Mouse (Mus musculus) MEL (cell line): ENCODE measurements around the gene Cdk5. TPM values are rescaled to one million over a fixed set of nuclear protein-coding genes. Genes with fewer than 3 reads are reported as not detected.

Source experiments
- DNase-seq: peaks from one replicate; pipeline ENCODE4 v3.0.0; 2011; ENCODE audit warnings: low read depth, low spot score
- H3K27ac ChIP-seq: 2 replicates; pipeline ENCODE4 v1.5.1; 2012; ENCODE audit warnings: low read depth, mild to moderate bottlenecking, control low read depth, low read length, moderate library complexity; ENCODE audit not compliant: control insufficient read depth
- H3K27me3 ChIP-seq, 2 experiments: fragments of 150-350 bp in 1 of 2; sonication (generic) in 1 of 2; 2 replicates each; pipeline ENCODE4 v1.6.1; 2012; ENCODE audit warnings: low read length in 2 of 2, mild to moderate bottlenecking in 2 of 2, improper control_type of control experiment in 1 of 2, moderate library complexity in 1 of 2; ENCODE audit not compliant: insufficient read depth in 2 of 2, control insufficient read depth in 1 of 2
- H3K36me3 ChIP-seq, 2 experiments: 2 replicates each; pipeline ENCODE4 v1.6.1; 2012 to 2014; ENCODE audit warnings: low read length in 2 of 2, improper control_type of control experiment in 1 of 2, inconsistent platforms in 1 of 2, mild to moderate bottlenecking in 1 of 2; ENCODE audit not compliant: insufficient read depth in 2 of 2, control insufficient read depth in 1 of 2
- H3K4me1 ChIP-seq, 2 experiments: fragments of 150-350 bp in 1 of 2; sonication (generic) in 1 of 2; 2 replicates each; pipeline ENCODE4 v1.6.1; 2012; ENCODE audit warnings: low read length in 2 of 2, improper control_type of control experiment in 1 of 2, mild to moderate bottlenecking in 1 of 2; ENCODE audit not compliant: insufficient read depth in 2 of 2, control insufficient read depth in 1 of 2
- H3K4me3 ChIP-seq, 2 experiments: fragments of 150-350 bp in 1 of 2; sonication (generic) in 1 of 2; 2 replicates each; pipeline ENCODE4 v1.5.1; 2012; ENCODE audit warnings: low read depth in 2 of 2, low read length in 2 of 2, mild to moderate bottlenecking in 2 of 2, moderate library complexity in 2 of 2, control low read depth in 1 of 2, improper control_type of control experiment in 1 of 2; ENCODE audit not compliant: control insufficient read depth in 1 of 2, insufficient read depth in 1 of 2
- H3K79me2 ChIP-seq: 2 replicates; pipeline ENCODE4 v1.6.1; 2012; ENCODE audit warnings: mild to moderate bottlenecking, low read length, moderate library complexity; ENCODE audit not compliant: control insufficient read depth, poor library complexity, insufficient read depth
- H3K9ac ChIP-seq: 2 replicates; pipeline ENCODE4 v1.6.1; 2012; ENCODE audit warnings: low read depth, mild to moderate bottlenecking, control low read depth, low read length, moderate library complexity; ENCODE audit not compliant: control insufficient read depth, poor library complexity, severe bottlenecking
- H3K9me3 ChIP-seq: fragments of 150-350 bp; sonication (generic); replicated peaks from 2 replicates; pipeline ENCODE4 v1.6.1; 2012; ENCODE audit warnings: mild to moderate bottlenecking, low read length, improper control_type of control experiment, moderate library complexity; ENCODE audit not compliant: insufficient read depth
- CHD1 ChIP-seq: IDR thresholded peaks from 2 replicates; pipeline ENCODE4 v1.6.1; 2012; ENCODE audit warnings: low read depth, mild to moderate bottlenecking, inconsistent platforms, low read length, improper control_type of control experiment
- CTCF ChIP-seq, 3 experiments: IDR thresholded peaks in 2 of 3; conservative IDR thresholded peaks in 1 of 3; 2 replicates each; pipeline ENCODE4 v1.5.1; 2011 to 2012; ENCODE audit warnings: low read length in 3 of 3, low read depth in 2 of 3, mild to moderate bottlenecking in 2 of 3, improper control_type of control experiment in 1 of 3, inconsistent platforms in 1 of 3, mixed read lengths in 1 of 3, moderate library complexity in 1 of 3; ENCODE audit not compliant: control insufficient read depth in 1 of 3, insufficient read depth in 1 of 3, poor library complexity in 1 of 3, severe bottlenecking in 1 of 3
- EP300 ChIP-seq, 2 experiments: IDR thresholded peaks; 2 replicates each; pipeline ENCODE4 v1.6.1; 2011; ENCODE audit warnings: improper control_type of control experiment in 2 of 2, low read length in 2 of 2, low read depth in 1 of 2, mild to moderate bottlenecking in 1 of 2
- GABPA ChIP-seq: IDR thresholded peaks from 2 replicates; pipeline ENCODE4 v1.6.1; 2012; ENCODE audit warnings: low read depth, mild to moderate bottlenecking, inconsistent platforms, low read length, improper control_type of control experiment, moderate library complexity
- GATA1 ChIP-seq: IDR thresholded peaks from 2 replicates; pipeline ENCODE4 v1.6.1; 2011; ENCODE audit warnings: low read depth, low read length, improper control_type of control experiment
- HCFC1 ChIP-seq: IDR thresholded peaks from 2 replicates; pipeline ENCODE4 v1.6.1; 2012; ENCODE audit warnings: low read depth, mild to moderate bottlenecking, inconsistent platforms, low read length, improper control_type of control experiment, moderate library complexity
- JUND ChIP-seq: IDR thresholded peaks from 2 replicates; pipeline ENCODE4 v1.6.1; 2011; ENCODE audit warnings: low read depth, mild to moderate bottlenecking, improper control_type of control experiment, low read length
- MAFK ChIP-seq: IDR thresholded peaks from 2 replicates; pipeline ENCODE4 v1.6.1; 2011; ENCODE audit warnings: low read depth, mild to moderate bottlenecking, low read length, improper control_type of control experiment, borderline replicate concordance
- MAZ ChIP-seq: IDR thresholded peaks from 2 replicates; pipeline ENCODE4 v1.6.1; 2012; ENCODE audit warnings: low read depth, mild to moderate bottlenecking, inconsistent platforms, low read length, improper control_type of control experiment
- MEF2A ChIP-seq: IDR thresholded peaks from 2 replicates; pipeline ENCODE4 v1.6.1; 2014; ENCODE audit warnings: low read depth, mild to moderate bottlenecking, inconsistent platforms, low read length, improper control_type of control experiment; ENCODE audit not compliant: poor library complexity, insufficient replicate concordance, severe bottlenecking; ENCODE audit errors: extremely low read depth
- MYB ChIP-seq: IDR thresholded peaks from 2 replicates; pipeline ENCODE4 v1.6.1; 2011; ENCODE audit warnings: mild to moderate bottlenecking, low read depth, low read length, improper control_type of control experiment
- NRF1 ChIP-seq: IDR thresholded peaks from 2 replicates; pipeline ENCODE4 v1.6.1; 2014; ENCODE audit warnings: low read depth, mild to moderate bottlenecking, inconsistent platforms, low read length, improper control_type of control experiment, moderate library complexity; ENCODE audit not compliant: poor library complexity, insufficient read depth, severe bottlenecking
- POLR2A ChIP-seq, 2 experiments: IDR thresholded peaks; 2 replicates each; pipeline ENCODE4 v1.6.1; 2011 to 2012; ENCODE audit warnings: low read length in 2 of 2, mild to moderate bottlenecking in 2 of 2, control low read depth in 1 of 2, improper control_type of control experiment in 1 of 2, low read depth in 1 of 2, moderate library complexity in 1 of 2; ENCODE audit not compliant: control insufficient read depth in 1 of 2, insufficient read depth in 1 of 2, poor library complexity in 1 of 2
- RCOR1 ChIP-seq: IDR thresholded peaks from 2 replicates; pipeline ENCODE4 v1.6.1; 2012; ENCODE audit warnings: low read depth, mild to moderate bottlenecking, inconsistent platforms, low read length, improper control_type of control experiment
- TCF12 ChIP-seq: IDR thresholded peaks from 2 replicates; pipeline ENCODE4 v1.6.1; 2014; ENCODE audit warnings: low read depth, mild to moderate bottlenecking, inconsistent platforms, low read length, improper control_type of control experiment, moderate library complexity
- ZMIZ1 ChIP-seq: IDR thresholded peaks from 2 replicates; pipeline ENCODE4 v1.6.1; 2012; ENCODE audit warnings: low read depth, mild to moderate bottlenecking, inconsistent platforms, low read length, improper control_type of control experiment, moderate library complexity
- ZNF384 ChIP-seq: IDR thresholded peaks from 2 replicates; pipeline ENCODE4 v1.6.1; 2012; ENCODE audit warnings: low read depth, mild to moderate bottlenecking, inconsistent platforms, low read length, improper control_type of control experiment
- polyA plus RNA-seq, 2 experiments: library from polyadenylated mRNA; stranded (reverse) in 1 of 2; unstranded in 1 of 2; fragments of >175 nt in 1 of 2; fragments of >200 nt in 1 of 2; gene quantifications; 2 replicates each; pipeline versions ENCODE4 v1.2.1 to v1.2.4; 2012; ENCODE audit warnings: low replicate concordance in 2 of 2, low read depth in 1 of 2; ENCODE audit not compliant: insufficient read length in 2 of 2, insufficient read depth in 1 of 2, missing spikeins in 1 of 2
- total RNA-seq: library from RNA; depleted of rRNA; stranded (reverse); fragments of 300-350 nt; gene quantifications from 2 replicates; pipeline ENCODE4 v1.2.3, GENCODE M21; 2012; rRNA removed

The Cdk5 gene
- total and polyA plus RNA-seq, 3 experiments: 24.8 to 82.6 TPM; not detected in 1

DNA sequence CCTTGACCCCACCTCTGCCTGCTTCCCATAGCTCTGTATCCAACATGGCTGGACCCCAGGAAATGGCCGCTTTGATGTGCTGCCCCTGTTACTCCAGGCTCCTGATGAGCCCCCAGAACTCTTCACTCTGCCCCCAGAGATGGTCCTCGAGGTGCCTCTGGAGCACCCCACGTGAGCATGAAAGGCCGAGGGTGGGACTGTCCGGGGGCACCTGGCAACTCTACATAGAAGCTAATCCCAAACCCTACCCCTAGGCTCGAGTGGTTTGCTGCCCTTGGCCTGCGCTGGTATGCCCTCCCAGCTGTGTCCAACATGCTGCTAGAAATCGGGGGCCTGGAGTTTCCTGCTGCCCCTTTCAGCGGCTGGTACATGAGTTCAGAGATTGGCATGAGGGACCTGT, 53.6 kb downstream of the Cdk5 start:
- H3K9me3 ChIP-seq: no peaks in the 10 kb centered on the region
- peaks cover 7 to 14% of the 10 kb centered on the region in 2 experiments for H3K4me1 ChIP-seq
- H3K27me3 ChIP-seq: no peaks in the 10 kb centered on the region
- H3K9ac ChIP-seq: no peak overlapping the region
- H3K27ac ChIP-seq: no peak overlapping the region
- no peak for DNase-seq
- H3K79me2 ChIP-seq: no peaks in the 10 kb centered on the region
- TF ChIP-seq CHD1 (no peak), NRF1 (no peak), ZMIZ1 (no peak), POLR2A (IDR thresholded peaks at IDR 0.05; ENCODE audit: control insufficient read depth in 1 of 2, insufficient read depth in 1 of 2, low read depth in 1 of 2, low read length in 2 of 2, poor library complexity in 1 of 2) (no peak), GATA1 (no peak), EP300 (IDR thresholded peaks at IDR 0.05; ENCODE audit: low read depth in 1 of 2, low read length in 2 of 2) (no peak), MYB (no peak), RCOR1 (no peak), MAZ (no peak), TCF12 (no peak), MAFK (no peak), GABPA (no peak), CTCF (IDR thresholded peaks at IDR 0.05 in 2 of 3, conservative IDR thresholded peaks at IDR 0.05 in 1 of 3; ENCODE audit: control insufficient read depth in 1 of 3, insufficient read depth in 1 of 3, low read depth in 2 of 3, low read length in 3 of 3, poor library complexity in 1 of 3, severe bottlenecking in 1 of 3) (no peak), JUND (no peak), HCFC1 (no peak), ZNF384 (no peak), MEF2A (no peak)
- peaks cover 0 to 8% of the 10 kb centered on the region in 2 experiments; a peak in 2 of 4 replicates for H3K36me3 ChIP-seq
- no peak overlapping the region for H3K4me3 ChIP-seq

Other genes starting within 250 kb of the Cdk5 start
- gene Kcnh2, start 71.9 kb downstream of the Cdk5 start, total RNA-seq: 1.8 and 2.0 TPM in 2 replicates
- 1 to 10 TPM in 1 of 2 experiments, not detected in 1; 6.8 TPM for gene Kcnh2, start 71.9 kb downstream of the Cdk5 start, polyA plus RNA-seq
- gene Nos3, start 58.7 kb downstream of the Cdk5 start, total RNA-seq: 2.0 and 3.9 TPM in 2 replicates
- 1 to 10 TPM in 1 of 2 experiments, not detected in 1; 6.2 TPM for gene Nos3, start 58.7 kb downstream of the Cdk5 start, polyA plus RNA-seq
- gene Atg9b, start 31.4 kb downstream of the Cdk5 start, total RNA-seq: 30.2 and 41.2 TPM in 2 replicates
- 10 to 100 TPM in 1 of 2 experiments, not detected in 1; 41.5 TPM for gene Atg9b, start 31.4 kb downstream of the Cdk5 start, polyA plus RNA-seq
- 72.4 and 76.9 TPM in 2 replicates for gene Abcb8, start 29.9 kb downstream of the Cdk5 start, total RNA-seq
- 100 to 1,000 TPM in 1 of 2 experiments, not detected in 1; 124 TPM for gene Abcb8, start 29.9 kb downstream of the Cdk5 start, polyA plus RNA-seq
- gene Asic3, start 10.1 kb downstream of the Cdk5 start, total RNA-seq: 0.04 TPM in 1 of 2 replicates, not detected in the other
- under 1 TPM in 1 of 2 experiments, not detected in 1; 0.35 TPM for gene Asic3, start 10.1 kb downstream of the Cdk5 start, polyA plus RNA-seq
- 20.1 and 20.9 TPM in 2 replicates for gene Slc4a2, start 307 bp upstream of the Cdk5 start, total RNA-seq
- gene Slc4a2, start 307 bp upstream of the Cdk5 start, polyA plus RNA-seq: 10 to 100 TPM in 1 of 2 experiments, not detected in 1; 56.3 TPM
- 87.6 and 111 TPM in 2 replicates for gene Fastk, start 21.8 kb upstream of the Cdk5 start, total RNA-seq
- gene Fastk, start 21.8 kb upstream of the Cdk5 start, polyA plus RNA-seq: 100 to 1,000 TPM; 228 to 273 TPM
- 16.4 and 17.8 TPM in 2 replicates for gene Tmub1, start 24.3 kb upstream of the Cdk5 start, total RNA-seq
- gene Tmub1, start 24.3 kb upstream of the Cdk5 start, polyA plus RNA-seq: 10 to 100 TPM in 1 of 2 experiments, not detected in 1; 36.0 TPM
- 104 and 116 TPM in 2 replicates for gene Agap3, start 28.6 kb upstream of the Cdk5 start, total RNA-seq
- 100 to 1,000 TPM; 138 to 203 TPM for gene Agap3, start 28.6 kb upstream of the Cdk5 start, polyA plus RNA-seq
- 0.08 and 0.36 TPM in 2 replicates for gene Gbx1, start 103.7 kb upstream of the Cdk5 start, total RNA-seq
- under 1 TPM in 1 of 2 experiments, not detected in 1; 0.49 TPM for gene Gbx1, start 103.7 kb upstream of the Cdk5 start, polyA plus RNA-seq
- gene Asb10, start 117.4 kb upstream of the Cdk5 start, total RNA-seq: 0.12 and 0.13 TPM in 2 replicates
- gene Asb10, start 117.4 kb upstream of the Cdk5 start, polyA plus RNA-seq: under 1 TPM in 1 of 2 experiments, not detected in 1; 0.32 TPM
- not detected in 2 replicates for gene 4931409K22Rik, start 133.3 kb upstream of the Cdk5 start, total RNA-seq
- gene 4931409K22Rik, start 133.3 kb upstream of the Cdk5 start, polyA plus RNA-seq: not detected
- gene Abcf2, start 153.9 kb upstream of the Cdk5 start, total RNA-seq: 228 and 257 TPM in 2 replicates
- 100 to 1,000 TPM in 1 of 2 experiments, not detected in 1; 244 TPM for gene Abcf2, start 153.9 kb upstream of the Cdk5 start, polyA plus RNA-seq
- gene Chpf2, start 163.2 kb upstream of the Cdk5 start, total RNA-seq: 37.1 and 37.9 TPM in 2 replicates
- 10 to 100 TPM in 1 of 2 experiments, not detected in 1; 39.7 TPM for gene Chpf2, start 163.2 kb upstream of the Cdk5 start, polyA plus RNA-seq
- 2.1 and 2.7 TPM in 2 replicates for gene Smarcd3, start 200.9 kb upstream of the Cdk5 start, total RNA-seq
- gene Smarcd3, start 200.9 kb upstream of the Cdk5 start, polyA plus RNA-seq: 10 to 100 TPM in 1 of 2 experiments, not detected in 1; 16.5 TPM